Mouse (Mus musculus) bone marrow, adult 2 months (tissue): Measurements from ENCODE around the gene Rad51c.

Experiments
- CTCF ChIP-seq: fragments of 200-500 bp; IDR thresholded peaks from 2 replicates; pipeline ENCODE4 v1.5.1; 2011; ENCODE audit warnings: low read length, control low read depth; ENCODE audit not compliant: control insufficient read depth, insufficient read depth
- POLR2A ChIP-seq: fragments of 200-500 bp; IDR thresholded peaks from 2 replicates; pipeline ENCODE4 v1.6.1; 2011; ENCODE audit warnings: low read depth, mild to moderate bottlenecking, control low read depth, low read length, borderline replicate concordance; ENCODE audit not compliant: control insufficient read depth

DNA sequence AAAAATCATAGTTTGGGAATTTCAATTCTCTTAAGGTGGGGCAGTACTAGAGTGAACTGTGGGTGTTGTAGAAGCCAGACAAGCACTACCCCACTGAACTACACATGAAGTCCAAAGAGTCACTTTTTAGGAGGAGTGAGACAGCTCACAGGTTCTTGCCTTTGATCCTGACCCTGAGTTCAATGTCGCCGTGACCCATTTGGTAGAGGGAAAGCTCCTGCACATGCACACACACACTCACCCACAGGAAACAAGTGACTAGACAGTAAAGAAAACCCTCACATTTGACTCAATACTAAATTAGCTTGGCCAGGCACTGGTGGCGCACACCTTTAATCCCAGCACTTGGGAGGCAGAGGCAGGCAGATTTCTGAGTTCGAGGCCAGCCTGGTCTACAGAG, 20.2 kb downstream of the Rad51c start:
- TF ChIP-seq CTCF: no peak
- TF ChIP-seq POLR2A: no peak
